Mouse (Mus musculus): ENCODE measurements around the gene Pknox2. TPM values are rescaled to one million over a fixed set of nuclear protein-coding genes. Genes with fewer than 3 reads are reported as not detected.
A peak's percentile ranks its signal among the peaks of the same experiment; 100 is the strongest.

The Pknox2 gene
- polyA plus RNA-seq, 1 experiment from 2014 or later = 0.09 TPM

DNA sequence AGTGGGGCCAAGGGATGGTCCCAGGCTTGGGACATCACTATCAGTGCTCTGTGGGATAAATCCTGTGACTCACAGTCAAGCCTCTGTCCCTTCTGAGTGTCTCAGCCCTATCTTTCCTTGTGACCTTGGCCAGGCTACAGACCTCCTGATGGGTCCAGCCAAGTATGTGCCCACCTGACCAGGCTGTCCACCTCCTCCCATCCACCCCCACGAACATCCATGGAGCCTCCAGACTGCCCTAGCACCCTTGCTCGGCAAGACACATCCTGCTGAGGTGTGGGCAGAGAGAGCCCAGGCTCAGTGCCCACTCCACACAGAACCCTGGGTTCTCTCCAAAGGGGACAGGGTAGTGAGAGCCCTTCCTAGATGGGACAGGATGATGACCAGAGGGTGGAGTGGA is 204.6 kb downstream of the Pknox2 start:
- in situ Hi-C loops (cut with MboI; ENCODE audit: low pct_unique_long_range_greater_than_20kb) = no loop called here
- no peak for DNase-seq (ENCODE audit: low read depth, low spot score)
- ATAC-seq = no peak
- ChIA-PET CTCF (no interaction called here), POLR2A (no interaction called here)
- peaks cover 30% of the 10 kb centered on the region for H3K27me3 ChIP-seq
- TF ChIP-seq CTCF (IDR thresholded peaks at IDR 0.05) = no peak

DNA sequence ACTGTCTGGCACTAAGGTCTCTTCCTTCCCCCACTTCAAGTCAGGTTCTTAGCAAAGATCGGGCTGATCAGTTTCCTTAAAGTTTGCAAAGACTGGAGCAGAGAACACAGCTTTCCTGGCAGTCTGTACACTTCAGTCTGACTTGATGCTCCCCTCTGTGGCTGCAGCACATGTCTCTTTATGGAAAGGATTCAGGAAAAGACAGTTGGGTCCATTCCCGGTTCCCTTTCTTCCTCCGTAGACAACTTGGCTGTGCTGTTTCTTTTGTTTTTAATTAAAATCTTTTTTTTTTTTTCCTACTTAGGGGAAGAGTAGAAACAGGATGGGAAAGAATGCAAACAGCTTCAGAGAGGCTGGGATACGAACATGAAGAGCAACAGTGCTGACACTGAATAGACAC is 205.1 kb downstream of the Pknox2 start:
- POLR2A ChIA-PET = no interaction called here
- H3K27me3 ChIP-seq = peaks cover 28% of the 10 kb centered on the region
- no peak for TF ChIP-seq CTCF (IDR thresholded peaks at IDR 0.05)
- DNase-seq (ENCODE audit: low read depth, low spot score) (no peak), ATAC-seq (no peak)
- in situ Hi-C loops (cut with MboI; ENCODE audit: low pct_unique_long_range_greater_than_20kb) = no loop called here
- CTCF ChIA-PET = no interaction called here

DNA sequence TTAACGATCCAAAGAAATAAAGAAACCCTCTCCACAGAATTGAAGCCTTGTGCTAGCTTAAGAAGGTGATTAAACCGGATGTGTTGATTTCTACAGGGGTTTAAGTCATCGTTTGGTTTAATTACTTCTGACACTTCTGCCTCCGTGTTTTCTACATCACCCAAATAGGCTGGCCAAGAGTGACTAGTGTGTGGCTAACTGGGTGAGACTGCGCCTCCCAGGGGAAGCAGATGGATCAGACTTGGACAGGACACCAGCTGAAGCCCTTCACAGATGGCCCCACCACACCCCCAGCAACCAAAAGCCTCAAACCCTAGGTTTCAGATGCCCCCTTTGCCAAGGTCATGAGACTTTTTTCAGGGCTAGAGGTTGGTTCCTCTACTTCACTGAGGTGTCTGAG is 205.6 kb downstream of the Pknox2 start:
- peaks cover 25% of the 10 kb centered on the region for H3K27me3 ChIP-seq
- ATAC-seq (no peak), DNase-seq (ENCODE audit: low read depth, low spot score) (no peak)
- TF ChIP-seq CTCF (IDR thresholded peaks at IDR 0.05) = no peak
- in situ Hi-C loops (cut with MboI; ENCODE audit: low pct_unique_long_range_greater_than_20kb) = no loop called here
- CTCF ChIA-PET = no interaction called here
- POLR2A ChIA-PET = no interaction called here

DNA sequence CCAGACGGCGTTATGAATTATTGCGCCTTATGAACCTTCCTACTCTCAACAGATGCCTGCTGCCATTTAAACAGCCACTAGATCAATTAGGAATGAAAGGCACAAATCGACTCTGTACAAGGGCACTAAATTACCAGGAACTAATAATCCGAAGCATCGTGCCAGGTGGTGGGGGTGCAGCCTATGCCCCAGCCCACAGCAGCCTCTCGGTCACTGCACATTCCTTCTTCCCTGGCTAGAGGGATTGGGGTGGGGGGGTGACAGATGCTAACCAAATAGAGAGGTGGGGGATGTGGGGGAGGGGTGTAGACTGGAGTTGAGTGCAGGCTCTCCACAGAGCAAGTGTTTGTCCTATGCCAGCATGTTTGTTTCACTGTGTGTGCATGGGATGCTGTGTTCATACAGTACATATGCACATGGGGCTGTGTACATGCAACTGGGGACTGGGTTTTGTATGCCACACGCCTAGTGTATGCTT is 208.6 kb downstream of the Pknox2 start:
- in situ Hi-C loops (cut with MboI; ENCODE audit: low pct_unique_long_range_greater_than_20kb) = no loop called here
- CTCF ChIA-PET = no interaction called here
- no peak for TF ChIP-seq CTCF (IDR thresholded peaks at IDR 0.05)
- peaks cover 44% of the 10 kb centered on the region for H3K27me3 ChIP-seq
- ATAC-seq = no peak
- no peak for DNase-seq (ENCODE audit: low read depth, low spot score)
- POLR2A ChIA-PET = no interaction called here

DNA sequence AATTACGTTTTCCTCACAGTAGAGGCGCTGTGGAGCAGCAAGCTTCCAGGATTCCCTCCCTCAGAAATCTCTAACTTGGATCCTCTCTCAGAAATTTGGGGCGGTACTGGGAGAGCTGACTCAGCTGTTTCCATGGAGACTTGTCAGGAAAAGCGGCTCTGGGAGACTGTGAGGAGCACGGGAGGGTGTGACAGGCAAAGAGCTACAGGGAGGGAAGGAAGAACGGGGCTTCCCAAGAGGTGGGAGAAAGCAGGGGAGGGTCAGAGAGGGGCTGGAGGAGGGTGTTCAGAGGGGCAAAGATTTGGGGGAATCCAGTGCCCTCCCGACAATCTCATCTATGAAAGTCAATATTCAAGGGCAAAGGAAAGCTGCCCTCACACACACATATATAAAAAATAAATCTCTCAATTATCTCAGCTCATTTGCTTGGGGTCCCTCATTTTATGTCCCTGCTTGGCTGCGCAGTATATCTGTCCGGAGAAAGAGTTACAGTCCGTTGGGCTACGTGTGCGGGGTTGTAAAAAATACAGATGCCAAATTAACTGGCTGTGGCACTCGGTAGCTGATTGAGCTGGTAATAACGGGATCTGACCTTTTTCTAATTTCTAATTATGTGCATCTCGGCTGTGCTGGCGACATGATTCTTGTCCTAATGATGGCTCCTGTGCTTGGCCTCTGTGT is 213.3 kb downstream of the Pknox2 start:
- DNase-seq (ENCODE audit: low read depth, low spot score) (no peak), ATAC-seq (peak; percentile 74)
- CTCF ChIA-PET = no interaction called here
- POLR2A ChIA-PET = interaction anchor here (0.6 to 1.1 kb wide), 2 partner anchors 9 to 221 kb away, joined by 3 to 4 read pairs; no protein-coding TSS in a partner anchor
- peak; percentile 72 for TF ChIP-seq CTCF (IDR thresholded peaks at IDR 0.05)
- peaks cover 33% of the 10 kb centered on the region for H3K27me3 ChIP-seq
- in situ Hi-C loops (cut with MboI; ENCODE audit: low pct_unique_long_range_greater_than_20kb) = no loop called here

DNA sequence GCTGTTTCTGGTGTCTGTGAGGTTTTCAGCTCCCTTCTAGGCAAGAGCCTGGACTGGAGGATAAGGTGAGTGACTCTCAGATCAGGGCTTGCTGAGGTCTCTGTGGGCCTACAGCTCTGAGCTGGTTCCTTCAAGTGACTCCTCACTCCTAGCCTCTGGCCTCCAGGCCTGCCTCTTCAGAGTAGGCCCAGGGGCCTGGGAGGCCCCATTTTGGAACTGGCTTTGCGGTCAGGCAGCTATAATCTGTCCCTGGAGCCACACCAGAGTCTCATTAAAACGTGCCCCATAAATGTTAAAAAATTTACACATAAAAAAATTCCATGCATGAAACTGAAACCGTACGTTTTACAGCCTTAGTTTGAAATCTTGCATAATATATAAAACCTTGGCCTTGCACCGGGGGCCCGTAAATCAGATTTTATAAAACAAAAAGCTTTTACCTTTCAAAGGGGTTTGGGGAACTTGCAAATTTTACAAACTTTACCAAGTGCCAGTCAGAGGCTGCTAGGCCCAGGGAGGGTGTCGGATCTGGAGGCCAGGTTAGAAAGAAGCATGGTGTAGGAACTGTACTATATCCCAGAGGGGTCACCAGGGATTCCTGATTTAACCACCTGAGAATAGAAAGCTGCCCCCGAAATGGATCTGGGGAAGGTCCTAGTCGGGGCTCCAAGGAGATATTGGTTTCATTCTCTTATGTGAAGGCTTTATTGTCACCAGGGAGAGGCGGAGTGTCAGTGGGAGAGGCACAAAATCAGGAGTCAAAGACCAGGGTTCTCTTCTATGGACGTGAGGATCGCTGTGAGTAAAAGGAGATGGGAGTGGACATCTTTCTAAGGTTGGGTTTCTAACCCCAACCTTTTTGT is 214.0 kb downstream of the Pknox2 start:
- ATAC-seq = no peak
- TF ChIP-seq CTCF (IDR thresholded peaks at IDR 0.05) = no peak
- DNase-seq (ENCODE audit: low read depth, low spot score) = no peak
- CTCF ChIA-PET = interaction anchor here (1.4 kb wide), 1 partner anchor 13 kb away, joined by 3 read pairs; no protein-coding TSS in a partner anchor
- in situ Hi-C loops (cut with MboI; ENCODE audit: low pct_unique_long_range_greater_than_20kb) = no loop called here
- POLR2A ChIA-PET = interaction anchor here (0.6 to 1.1 kb wide), 2 partner anchors 9 to 222 kb away, joined by 3 to 4 read pairs; no protein-coding TSS in a partner anchor
- peaks cover 39% of the 10 kb centered on the region for H3K27me3 ChIP-seq

DNA sequence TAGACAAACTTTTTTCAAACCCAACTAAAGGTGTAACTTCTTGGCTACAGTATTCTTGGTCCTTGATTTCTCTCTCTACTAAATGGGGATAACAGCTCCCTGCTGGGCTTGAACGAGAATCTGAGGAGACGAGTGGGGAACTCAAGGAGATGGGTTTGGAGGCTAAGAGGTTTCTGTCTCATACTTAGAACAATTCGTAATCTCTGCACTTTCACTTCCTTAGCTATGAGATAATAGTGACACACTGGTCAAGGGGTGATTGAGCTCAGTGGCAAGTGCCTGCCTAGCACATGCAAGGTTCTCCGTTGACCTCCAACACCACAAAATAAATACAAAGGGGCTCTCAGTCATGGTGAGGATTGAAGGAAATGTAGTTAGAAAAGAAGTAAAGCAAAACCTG is 215.6 kb downstream of the Pknox2 start:
- H3K27me3 ChIP-seq = peaks cover 35% of the 10 kb centered on the region
- ChIA-PET CTCF (interaction anchor here (1.1 to 1.4 kb wide), 2 partner anchors 12 to 15 kb away, joined by 3 to 4 read pairs; no protein-coding TSS in a partner anchor), POLR2A (no interaction called here)
- ATAC-seq = no peak
- in situ Hi-C loops (cut with MboI; ENCODE audit: low pct_unique_long_range_greater_than_20kb) = no loop called here
- TF ChIP-seq CTCF (IDR thresholded peaks at IDR 0.05) = no peak
- no peak for DNase-seq (ENCODE audit: low read depth, low spot score)

DNA sequence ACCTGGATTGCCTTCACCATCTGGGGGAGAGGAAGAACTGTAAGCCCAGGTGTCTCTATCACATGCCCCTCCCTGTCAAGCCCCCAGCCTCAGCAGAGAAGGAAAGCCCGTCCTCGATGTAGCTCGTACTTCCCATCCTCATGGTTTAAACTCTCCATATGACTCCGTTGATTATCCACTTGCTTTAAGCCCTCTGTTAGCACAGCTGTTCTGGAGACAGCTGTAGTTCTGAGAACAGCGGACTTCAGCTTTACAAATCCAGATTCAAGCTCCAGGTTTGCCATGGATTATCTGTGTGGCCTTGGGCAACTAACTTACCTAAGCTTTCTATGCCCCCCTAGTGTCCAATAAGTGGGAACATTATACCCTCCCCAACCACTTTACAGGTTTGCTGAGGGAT is 223.5 kb downstream of the Pknox2 start:
- no peak for TF ChIP-seq CTCF (IDR thresholded peaks at IDR 0.05)
- H3K27me3 ChIP-seq = peaks cover 48% of the 10 kb centered on the region
- DNase-seq (ENCODE audit: low read depth, low spot score) (no peak), ATAC-seq (no peak)
- CTCF ChIA-PET = interaction anchor here (2.0 kb wide), 1 partner anchor 10 kb away, joined by 5 read pairs; no protein-coding TSS in a partner anchor
- POLR2A ChIA-PET = no interaction called here
- in situ Hi-C loops (cut with MboI; ENCODE audit: low pct_unique_long_range_greater_than_20kb) = no loop called here

DNA sequence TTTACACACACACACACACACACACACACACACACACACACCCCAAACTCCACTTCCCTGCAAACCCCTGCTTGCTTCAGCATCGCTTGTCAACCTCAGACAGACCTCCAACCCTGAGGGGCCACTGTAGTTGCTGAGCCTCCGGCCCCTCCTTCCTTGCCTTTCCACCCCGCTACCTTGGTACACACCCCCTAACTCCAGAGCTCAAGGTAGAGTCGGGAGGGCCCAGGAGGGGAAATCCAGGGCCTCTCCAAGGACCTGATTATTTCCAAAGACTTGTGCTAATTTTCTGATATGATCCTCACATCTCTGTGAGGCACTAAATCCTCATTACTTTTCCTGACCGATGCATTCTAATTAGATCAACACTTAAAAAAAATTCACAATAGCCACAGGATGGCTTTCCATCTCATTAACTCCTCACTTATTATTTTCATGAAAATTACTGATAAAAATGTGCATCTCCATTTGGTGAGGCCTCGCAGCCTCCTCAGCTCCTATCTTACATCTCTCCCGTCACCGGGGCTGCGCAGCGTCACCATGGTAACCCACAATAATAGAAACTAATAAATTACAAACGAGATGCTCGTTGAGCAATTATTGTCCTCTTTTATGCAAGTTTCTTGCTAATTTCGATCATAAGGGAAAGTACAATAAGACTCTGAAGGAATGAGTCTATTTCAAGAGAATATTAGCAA is 225.3 kb downstream of the Pknox2 start:
- no peak for TF ChIP-seq CTCF (IDR thresholded peaks at IDR 0.05)
- in situ Hi-C loops (cut with MboI; ENCODE audit: low pct_unique_long_range_greater_than_20kb) = no loop called here
- DNase-seq (ENCODE audit: low read depth, low spot score) (no peak), ATAC-seq (no peak)
- CTCF ChIA-PET = no interaction called here
- POLR2A ChIA-PET = no interaction called here
- H3K27me3 ChIP-seq = peaks cover 52% of the 10 kb centered on the region

DNA sequence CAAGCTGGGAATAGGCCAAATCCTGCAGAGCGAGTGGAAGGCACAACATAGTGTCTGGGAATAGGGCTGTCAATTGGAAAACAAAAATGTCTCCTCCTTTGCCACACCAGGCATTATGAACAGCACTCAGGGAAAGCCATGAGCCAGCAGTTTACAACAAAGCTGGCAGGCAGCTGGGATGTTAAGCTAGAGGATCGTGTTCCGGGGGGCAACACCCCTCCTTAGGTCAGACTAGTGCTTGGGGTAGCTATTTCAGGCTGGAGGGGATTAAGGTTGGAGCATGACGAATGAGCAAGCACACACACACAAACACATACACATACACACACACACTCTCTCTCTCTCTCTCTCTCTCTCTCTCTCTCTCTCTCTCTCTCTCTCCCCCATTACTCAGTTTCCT is 227.7 kb downstream of the Pknox2 start:
- in situ Hi-C loops (cut with MboI; ENCODE audit: low pct_unique_long_range_greater_than_20kb) = no loop called here
- TF ChIP-seq CTCF (IDR thresholded peaks at IDR 0.05) = no peak
- CTCF ChIA-PET = interaction anchor here (1.1 kb wide), 1 partner anchor 13 kb away, joined by 3 read pairs; no protein-coding TSS in a partner anchor
- POLR2A ChIA-PET = no interaction called here
- DNase-seq (ENCODE audit: low read depth, low spot score) = no peak
- H3K27me3 ChIP-seq = peaks cover 48% of the 10 kb centered on the region
- ATAC-seq = no peak
